Mouse (Mus musculus) limb, embryonic 11.5 days (tissue): ENCODE measurements around the gene Gm17324. TPM values are rescaled to one million over a fixed set of nuclear protein-coding genes. Genes with fewer than 3 reads are reported as not detected.

ENCODE experiments used
- ATAC-seq: fragments of 200-750 bp; cut with Nextera tagmentation; 2 replicates; pipeline ENCODE4 v1.8.0; 2017; ENCODE audit warnings: low read depth; ENCODE audit not compliant: insufficient number of reproducible peaks, low FRiP score, low TSS enrichment
- DNase-seq: peaks from one replicate; pipeline ENCODE4 v3.0.0-alpha.2; 2015; ENCODE audit warnings: low spot score
- H3K27ac ChIP-seq: fragments of 300-500 bp; sonication (generic); replicated peaks from 2 replicates; pipeline ENCODE4 v1.5.1; 2014; ENCODE audit warnings: low read depth, mild to moderate bottlenecking, low read length
- H3K27me3 ChIP-seq: fragments of 300-500 bp; sonication (generic); 2 replicates; pipeline ENCODE4 v1.6.1; 2014; ENCODE audit warnings: mild to moderate bottlenecking, low read length, mixed read lengths; ENCODE audit not compliant: control insufficient read depth, insufficient read depth
- H3K36me3 ChIP-seq: fragments of 300-500 bp; sonication (generic); 2 replicates; pipeline ENCODE4 v1.6.1; 2014; ENCODE audit warnings: mild to moderate bottlenecking, low read length, moderate library complexity, mixed read lengths; ENCODE audit not compliant: control insufficient read depth, insufficient read depth
- H3K4me1 ChIP-seq: fragments of 300-500 bp; sonication (generic); 2 replicates; pipeline ENCODE4 v1.6.1; 2014; ENCODE audit warnings: low read length, mixed read lengths; ENCODE audit not compliant: control insufficient read depth, insufficient read depth
- H3K4me2 ChIP-seq: fragments of 300-500 bp; sonication (generic); 2 replicates; pipeline ENCODE4 v1.6.1; 2014; ENCODE audit warnings: low read depth, mild to moderate bottlenecking, moderate library complexity; ENCODE audit not compliant: severe bottlenecking
- H3K4me3 ChIP-seq: fragments of 300-500 bp; sonication (generic); 2 replicates; pipeline ENCODE4 v1.5.1; 2014; ENCODE audit warnings: low read depth, low read length
- H3K9ac ChIP-seq: fragments of 300-500 bp; sonication (generic); 2 replicates; pipeline ENCODE4 v1.6.1; 2014; ENCODE audit warnings: mild to moderate bottlenecking, low read length
- H3K9me3 ChIP-seq: fragments of 300-500 bp; sonication (generic); 2 replicates; pipeline ENCODE4 v1.6.1; 2016; ENCODE audit warnings: low read length; ENCODE audit not compliant: control insufficient read depth
- WGBS: fragments of 180-500 bp; shearing (Covaris S2); extraction: QIAGEN DNeasy Blood & Tissue Kit; methylation state at CpG from one replicate; pipeline ENCODE4 v1.1.7; 2014; 5-methylcytosine and 5-hydroxymethylcytosine counted together
- microRNA-seq: library from miRNA; unstranded; fragments of <30 nt; microRNA quantifications from one replicate; pipeline ENCODE4, GENCODE M21; 2016
- polyA plus RNA-seq: library from polyadenylated mRNA; unstranded; fragments of >200 nt; fragmentation: Nextera tagmentation; extraction: Ambion mirVana; gene quantifications from 2 replicates; pipeline ENCODE4 v1.2.1, GENCODE M21; 2014

The Gm17324 gene
- polyA plus RNA-seq, 1 experiment from 2014 or later: 0.36 TPM

- ATAC-seq (no peak), DNase-seq (no peak)
- Histone ChIP-seq H3K4me1 (no peaks in the 10 kb centered on the region), H3K4me3 (no peak overlapping the region), H3K27ac (no peak overlapping the region), H3K9ac (no peak overlapping the region), H3K9me3 (no peaks in the 10 kb centered on the region), H3K4me2 (no peak overlapping the region), H3K27me3 (no peaks in the 10 kb centered on the region), H3K36me3 (no peaks in the 10 kb centered on the region)
- WGBS: 79% methylated on average over 4 of the region's 4 CpGs
These were observed 19.6 kb downstream of the Gm17324 start for GRCm38 (mm10) chr9:78428870-78429432.

- H3K9me3 ChIP-seq: no peaks in the 10 kb centered on the region
- no peak overlapping the region for H3K4me3 ChIP-seq
- H3K27me3 ChIP-seq: no peaks in the 10 kb centered on the region
- no peak overlapping the region for H3K27ac ChIP-seq
- H3K36me3 ChIP-seq: no peaks in the 10 kb centered on the region
- no peak overlapping the region for H3K9ac ChIP-seq
- 87% methylated on average over 6 of the region's 6 CpGs for WGBS
- no peak for DNase-seq
- H3K4me1 ChIP-seq: no peaks in the 10 kb centered on the region
- H3K4me2 ChIP-seq: no peak overlapping the region
- no peak for ATAC-seq
These were observed 20.4 kb downstream of the Gm17324 start for GRCm38 (mm10) chr9:78428185-78428584.

GRCm38 (mm10) chr9:78427362-78427781 is 21.2 kb downstream of the Gm17324 start:
- H3K27ac ChIP-seq: no peak overlapping the region
- H3K4me2 ChIP-seq: peak overlapping the region; percentile 50
- H3K36me3 ChIP-seq: no peaks in the 10 kb centered on the region
- no peak for DNase-seq
- H3K9me3 ChIP-seq: no peaks in the 10 kb centered on the region
- H3K27me3 ChIP-seq: no peaks in the 10 kb centered on the region
- no peaks in the 10 kb centered on the region for H3K4me1 ChIP-seq
- peak overlapping the region; percentile 17; the same call in 1 of the 2 replicates for H3K4me3 ChIP-seq
- no peak overlapping the region for H3K9ac ChIP-seq
- ATAC-seq: no peak
- 15% methylated on average over 26 of the region's 27 CpGs for WGBS

GRCm38 (mm10) chr9:78401596-78401995 is 47.0 kb downstream of the Gm17324 start:
- Histone ChIP-seq H3K27me3 (peaks cover 7% of the 10 kb centered on the region), H3K4me3 (no peak overlapping the region), H3K9me3 (no peaks in the 10 kb centered on the region), H3K36me3 (no peaks in the 10 kb centered on the region), H3K27ac (no peak overlapping the region), H3K4me2 (no peak overlapping the region), H3K9ac (no peak overlapping the region), H3K4me1 (no peaks in the 10 kb centered on the region)
- 90% methylated on average over 7 of the region's 7 CpGs for WGBS
- ATAC-seq (no peak), DNase-seq (no peak)

GRCm38 (mm10) chr9:78400570-78400969 is 48.0 kb downstream of the Gm17324 start:
- DNase-seq (no peak), ATAC-seq (no peak)
- no peak overlapping the region for H3K27ac ChIP-seq
- peaks cover 17% of the 10 kb centered on the region for H3K27me3 ChIP-seq
- H3K9me3 ChIP-seq: no peaks in the 10 kb centered on the region
- no peak overlapping the region for H3K4me2 ChIP-seq
- H3K9ac ChIP-seq: no peak overlapping the region
- no peaks in the 10 kb centered on the region for H3K4me1 ChIP-seq
- no peaks in the 10 kb centered on the region for H3K36me3 ChIP-seq
- no peak overlapping the region for H3K4me3 ChIP-seq
- 85% methylated on average over 5 of the region's 5 CpGs for WGBS

Small RNA genes within 50 kb of the gene (microRNA-seq; reads per million reads assigned to microRNA genes)
- not detected for gene Gm26377

Other genes starting within 250 kb of the Gm17324 start
- gene Gsta1, start 218.1 kb downstream of the Gm17324 start, polyA plus RNA-seq: not detected in 2 replicates
- gene Gm3776, start 191.7 kb downstream of the Gm17324 start, polyA plus RNA-seq: not detected in 2 replicates
- gene Gm10639, start 158.9 kb downstream of the Gm17324 start, polyA plus RNA-seq: not detected in 2 replicates
- not detected in 2 replicates for gene Omt2a, start 134.0 kb downstream of the Gm17324 start, polyA plus RNA-seq
- gene Omt2b, start 121.2 kb downstream of the Gm17324 start, polyA plus RNA-seq: not detected in 2 replicates
- gene Gsta2, start 93.0 kb downstream of the Gm17324 start, polyA plus RNA-seq: not detected in 2 replicates
- gene Dppa5a, start 80.6 kb downstream of the Gm17324 start, polyA plus RNA-seq: 0.33 TPM in 1 of 2 replicates, not detected in the other
- 1.5 and 1.6 TPM in 2 replicates for gene Ooep, start 70.1 kb downstream of the Gm17324 start, polyA plus RNA-seq
- 0.17 and 0.47 TPM in 2 replicates for gene Ddx43, start 53.0 kb downstream of the Gm17324 start, polyA plus RNA-seq
- gene Cgas, start 5.5 kb downstream of the Gm17324 start, polyA plus RNA-seq: 0.92 and 1.3 TPM in 2 replicates
- gene Mto1, start 578 bp downstream of the Gm17324 start, polyA plus RNA-seq: 22.1 and 22.6 TPM in 2 replicates
- 5,036 and 5,240 TPM in 2 replicates for gene Eef1a1, start 40.4 kb upstream of the Gm17324 start, polyA plus RNA-seq
- gene Slc17a5, start 139.3 kb upstream of the Gm17324 start, polyA plus RNA-seq: 14.6 and 15.0 TPM in 2 replicates
- gene Cd109, start 166.8 kb upstream of the Gm17324 start, polyA plus RNA-seq: 5.0 and 5.7 TPM in 2 replicates